Mouse (Mus musculus) embryo, embryonic 11.5 days (tissue): ENCODE data around the gene Plekho1.
A peak's percentile ranks its signal among the peaks of the same experiment; 100 is the strongest.
"Not testable (repeated sequence)": the region's sequence is repeated elsewhere in the genome, so short reads cannot be mapped to it uniquely, and the experiment has no call there.

ENCODE experiments used
- DNase-seq: peaks from one replicate; pipeline ENCODE4 v3.0.0-alpha.2; 2012; ENCODE audit warnings: low read depth, low spot score

The Plekho1 gene

GRCm38 (mm10) chr3:95980276-95980970 is 15.4 kb downstream of the Plekho1 start:
- no peak for DNase-seq

- DNase-seq: no peak
Observed at GRCm38 (mm10) chr3:95978265-95978664, 17.5 kb downstream of the Plekho1 start.

- DNase-seq: not testable (repeated sequence)
Observed at GRCm38 (mm10) chr3:95977587-95977986, 18.2 kb downstream of the Plekho1 start.

- DNase-seq: no peak
Observed at GRCm38 (mm10) chr3:95977079-95977478, 18.7 kb downstream of the Plekho1 start.

GRCm38 (mm10) chr3:95972873-95973634 is 22.7 kb downstream of the Plekho1 start:
- DNase-seq: peak; percentile 53

GRCm38 (mm10) chr3:95972251-95972872 is 23.4 kb downstream of the Plekho1 start:
- DNase-seq: no peak

- DNase-seq: not testable (repeated sequence)
Observed at GRCm38 (mm10) chr3:95970661-95971060, 25.1 kb downstream of the Plekho1 start.

GRCm38 (mm10) chr3:95969277-95969676 is 26.5 kb downstream of the Plekho1 start:
- DNase-seq: no peak

- no peak for DNase-seq
Observed at GRCm38 (mm10) chr3:95965518-95966451, 30.0 kb downstream of the Plekho1 start.

- no peak for DNase-seq
Observed at GRCm38 (mm10) chr3:95963681-95964080, 32.1 kb downstream of the Plekho1 start.

GRCm38 (mm10) chr3:95963230-95963629 is 32.6 kb downstream of the Plekho1 start:
- DNase-seq: no peak

GRCm38 (mm10) chr3:95962182-95962581 is 33.6 kb downstream of the Plekho1 start:
- DNase-seq: not testable (repeated sequence)

GRCm38 (mm10) chr3:95959807-95960206 is 36.0 kb downstream of the Plekho1 start:
- DNase-seq: no peak

- DNase-seq: no peak
Observed at GRCm38 (mm10) chr3:95959082-95959481, 36.7 kb downstream of the Plekho1 start.

GRCm38 (mm10) chr3:95957359-95958148 is 38.2 kb downstream of the Plekho1 start:
- DNase-seq: no peak

GRCm38 (mm10) chr3:95955318-95955717 is 40.5 kb downstream of the Plekho1 start:
- no peak for DNase-seq

- DNase-seq: not testable (repeated sequence)
Observed at GRCm38 (mm10) chr3:95954648-95955173, 41.1 kb downstream of the Plekho1 start.

- DNase-seq: no peak
Observed at GRCm38 (mm10) chr3:95953522-95953921, 42.3 kb downstream of the Plekho1 start.

GRCm38 (mm10) chr3:95953023-95953422 is 42.8 kb downstream of the Plekho1 start:
- DNase-seq: no peak

- not testable (repeated sequence) for DNase-seq
Observed at GRCm38 (mm10) chr3:95951566-95951965, 44.2 kb downstream of the Plekho1 start.
